Mouse (Mus musculus) erythroblast, embryonic 14.5 days (primary cell): ENCODE data around the gene Zfp607a.

Experiments used
- GATA1 ChIP-seq: IDR thresholded peaks from 2 replicates; pipeline ENCODE4 v1.6.1; 2012; ENCODE audit warnings: low read length, inconsistent platforms, mixed read lengths
- TAL1 ChIP-seq: IDR thresholded peaks from 3 replicates; pipeline ENCODE4 v1.6.1; 2012; ENCODE audit warnings: low read length, inconsistent platforms, mixed read lengths

GRCm38 (mm10) chr7:27838323-27839249 lies 18.7 kb upstream of the Zfp607a start, which contains the start of gene Zfp59:
- TF ChIP-seq TAL1 = no peak
- no peak for TF ChIP-seq GATA1
